Mouse (Mus musculus) retina, postnatal 7 days (tissue): Measurements from ENCODE around the gene Fscn3.
A peak's percentile ranks its signal among the peaks of the same experiment; 100 is the strongest.

Source experiments
- DNase-seq: peaks from one replicate; pipeline ENCODE4 v3.0.0-alpha.2; 2012; ENCODE audit warnings: low read depth, low spot score

The Fscn3 gene

DNA sequence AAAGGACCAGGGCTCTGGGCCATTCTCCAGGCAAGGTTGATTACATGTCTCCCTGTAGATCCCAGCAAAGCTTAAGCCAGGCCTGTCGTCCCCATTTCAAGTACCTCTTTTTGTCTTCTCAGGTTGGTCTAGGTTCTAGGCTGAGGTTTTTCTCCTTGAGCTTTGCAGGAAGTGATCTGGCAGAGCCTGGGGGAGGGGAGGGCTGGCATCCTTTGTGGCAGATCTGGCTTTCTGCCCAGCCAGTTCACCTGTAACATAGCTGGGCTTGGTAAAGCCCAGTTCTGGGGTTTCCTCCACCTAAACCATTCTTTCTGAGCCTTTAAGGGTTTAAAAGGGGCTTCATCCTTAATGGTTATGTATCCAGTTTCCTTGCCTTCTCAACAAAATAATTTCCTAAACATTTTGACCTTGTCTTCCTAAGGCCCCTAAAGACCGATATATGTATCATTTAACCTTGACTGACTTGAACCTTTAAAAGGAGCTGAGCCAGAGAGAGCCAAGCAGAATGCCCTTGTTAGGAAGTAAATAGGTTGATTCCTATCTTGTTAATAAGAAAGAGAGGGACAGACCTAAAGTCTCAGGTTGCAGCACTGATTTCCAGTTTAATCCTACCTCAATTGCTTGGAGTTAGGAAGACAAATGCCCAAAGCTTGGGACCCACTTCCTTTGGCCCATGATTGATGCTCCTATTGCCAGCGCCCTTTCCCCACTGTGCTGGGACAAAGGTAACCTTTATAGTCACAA lies at the start of gene Fscn3:
TSS of gene Fscn3 (plus strand) at position 694 of the 744 bp plus-strand sequence.
- DNase-seq, result no peak

DNA sequence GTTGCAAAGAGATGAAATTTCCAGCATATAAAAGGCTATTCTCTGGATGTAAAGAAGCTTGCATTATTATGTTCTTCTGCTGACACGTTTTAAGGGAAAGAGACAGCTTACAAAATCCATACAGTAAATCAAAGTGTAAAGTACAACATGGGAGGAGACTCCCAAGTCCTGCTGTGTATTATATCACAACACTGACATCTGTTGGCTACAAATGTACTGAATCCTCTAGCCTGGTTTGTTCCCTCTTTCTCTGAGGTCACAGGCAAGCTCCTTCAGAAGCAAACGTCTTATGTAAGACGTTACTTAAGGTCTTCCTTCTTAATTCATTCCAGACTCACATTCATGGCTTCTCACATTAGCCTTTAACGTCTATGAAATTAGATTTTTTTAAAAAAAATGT lies 45.6 kb upstream of the Fscn3 start:
- peak; percentile 17 for DNase-seq

DNA sequence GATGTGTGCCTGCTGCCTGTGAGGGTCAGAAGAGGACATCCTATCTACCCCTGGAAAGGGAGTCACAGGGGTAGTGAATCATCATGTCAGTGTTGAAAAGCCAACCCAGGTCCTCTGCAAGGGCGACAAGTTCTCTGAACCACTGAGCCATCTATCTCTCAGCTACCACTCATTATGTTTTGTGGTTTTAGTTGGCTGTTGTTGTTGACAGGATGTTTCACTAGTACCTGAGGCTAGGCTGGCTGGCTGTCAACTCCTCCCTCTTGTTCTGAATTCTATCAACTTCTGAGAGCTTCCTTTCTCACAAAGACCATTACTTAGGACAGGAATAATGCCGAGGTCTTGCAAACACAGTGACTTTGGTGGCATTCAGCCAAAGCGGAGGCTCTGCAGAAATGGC lies 42.4 kb upstream of the Fscn3 start:
- DNase-seq, result no peak

DNA sequence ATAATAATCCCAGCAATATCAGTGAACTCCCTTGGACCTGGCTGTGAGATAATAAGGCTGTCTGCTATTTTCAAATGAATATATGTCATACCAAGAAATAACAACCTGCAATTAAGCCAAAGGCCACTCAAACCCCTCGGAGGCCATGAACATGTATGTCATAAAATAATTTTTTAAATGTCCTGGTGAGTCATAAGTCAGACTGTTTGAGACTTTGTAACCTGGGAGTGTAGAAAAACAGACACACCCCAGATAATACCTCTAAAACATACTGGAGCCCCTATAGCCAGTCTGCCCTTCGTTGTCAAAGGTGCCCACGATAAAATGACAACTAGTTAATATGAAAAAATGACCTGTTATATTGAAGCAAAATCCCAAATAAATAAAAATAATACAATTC lies 38.6 kb upstream of the Fscn3 start:
- no peak for DNase-seq

DNA sequence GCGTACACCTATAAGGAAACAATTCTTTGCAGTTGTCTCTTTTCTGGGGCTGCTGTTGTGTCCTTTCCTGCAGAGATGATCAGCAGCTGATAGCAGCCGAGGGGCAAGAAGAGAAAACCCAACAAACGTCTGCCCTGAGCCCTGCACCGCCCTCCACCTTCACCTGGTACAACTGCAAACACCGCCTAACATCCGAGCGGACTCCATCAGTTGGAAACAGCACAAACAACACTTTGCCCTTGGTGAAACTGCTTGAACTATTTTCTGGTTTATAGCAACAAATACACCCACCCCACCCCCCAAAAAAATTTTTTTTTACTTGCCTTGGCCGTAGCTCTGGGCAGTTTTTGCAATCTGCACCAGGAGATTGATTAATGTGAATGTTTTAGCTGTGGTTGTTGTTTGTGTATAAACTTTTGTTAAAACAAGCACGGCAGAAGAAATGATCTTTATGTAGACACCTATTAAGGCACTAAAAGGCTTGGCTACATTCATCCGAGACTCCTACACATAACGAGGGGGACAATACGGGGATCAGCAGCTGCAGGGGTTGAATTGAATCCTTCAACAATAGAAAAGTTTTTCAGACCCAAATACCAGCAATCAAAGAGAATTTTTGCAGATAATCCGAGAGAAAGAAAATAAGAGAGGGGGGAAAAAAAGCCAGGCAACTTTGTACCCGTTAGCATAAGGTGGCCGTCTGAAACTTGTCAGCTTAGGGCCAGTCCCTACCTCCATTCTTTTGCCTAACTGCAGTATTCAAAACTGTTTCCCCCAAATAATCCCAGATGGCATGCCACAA lies 31.3 kb upstream of the Fscn3 start:
- DNase-seq, result no peak

DNA sequence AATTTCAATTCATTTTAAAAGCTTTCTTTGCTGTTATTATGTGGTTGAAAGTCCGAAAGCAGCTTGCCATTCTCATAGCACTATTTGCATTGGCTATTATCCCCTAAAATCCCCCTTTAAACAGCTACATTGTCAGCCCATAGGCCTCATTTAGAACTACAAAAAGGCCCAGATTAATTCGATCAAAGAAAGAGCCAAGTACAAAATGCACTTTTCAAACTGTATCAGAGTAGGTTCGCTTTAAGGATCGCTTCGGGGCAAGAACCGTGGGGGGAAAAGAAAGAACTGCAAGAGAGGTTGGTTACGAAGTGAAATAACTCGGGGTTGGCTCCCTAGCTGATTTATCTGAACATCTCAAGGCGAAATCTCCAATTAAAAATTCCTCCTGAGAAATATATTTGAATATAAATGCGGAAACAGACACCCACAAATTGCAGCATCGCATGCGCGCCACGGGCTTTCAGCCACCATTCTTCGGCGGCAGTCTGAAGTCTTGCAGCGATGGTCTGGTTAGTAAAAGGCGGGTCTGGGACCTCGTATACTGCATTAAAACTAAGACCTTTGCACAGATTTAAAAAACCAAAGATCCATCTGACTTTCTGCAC lies 30.6 kb upstream of the Fscn3 start:
- no peak for DNase-seq

DNA sequence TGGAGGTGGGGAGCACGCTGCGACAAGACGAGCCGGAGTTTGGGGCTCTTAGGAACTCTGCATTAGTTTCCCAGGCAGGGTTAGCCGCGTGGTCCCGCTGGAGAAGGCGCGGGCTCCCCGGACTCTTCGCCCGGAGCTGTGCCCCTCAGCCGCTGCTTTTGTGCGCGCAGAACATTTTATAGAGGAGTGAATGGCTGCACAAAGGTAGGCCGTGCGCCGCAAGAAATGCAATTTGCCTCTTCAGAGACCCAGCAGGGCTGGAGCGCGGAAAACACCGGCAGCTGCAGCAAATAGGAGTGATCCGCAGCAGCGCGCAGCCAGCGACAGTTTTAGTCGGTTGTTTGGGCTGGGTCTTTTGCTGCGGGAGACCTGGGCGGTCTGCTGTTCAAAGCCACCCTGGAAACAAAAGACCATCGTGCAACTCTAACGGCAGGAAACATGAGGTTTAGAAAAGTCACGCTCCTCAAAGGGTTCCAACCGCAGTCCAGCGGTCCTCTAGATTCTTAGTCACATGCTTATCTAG lies 29.8 kb upstream of the Fscn3 start, which contains the start of gene Zfp800:
TSS of gene Zfp800 (minus strand) at position 325 of the 523 bp plus-strand sequence.
- no peak for DNase-seq

DNA sequence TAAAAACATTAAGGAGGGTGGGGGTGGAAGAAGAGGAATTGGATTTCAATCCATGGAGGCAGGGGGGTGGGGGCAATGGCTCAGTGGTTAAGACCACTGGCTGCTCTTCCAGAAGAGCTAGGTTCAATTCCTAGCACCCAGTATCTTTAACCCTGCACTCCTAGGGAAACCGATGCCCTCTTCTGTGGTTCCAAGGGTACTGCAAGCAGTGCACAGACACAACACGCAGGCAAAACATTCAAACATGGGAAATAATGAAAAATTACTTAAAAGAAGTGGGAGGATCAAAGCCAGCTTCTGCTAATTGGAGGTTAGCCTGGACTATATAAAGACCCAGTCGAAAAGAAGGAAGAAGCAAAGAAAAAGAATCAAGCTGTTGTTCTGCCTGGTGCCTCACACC lies 28.9 kb upstream of the Fscn3 start:
- DNase-seq, result no peak

DNA sequence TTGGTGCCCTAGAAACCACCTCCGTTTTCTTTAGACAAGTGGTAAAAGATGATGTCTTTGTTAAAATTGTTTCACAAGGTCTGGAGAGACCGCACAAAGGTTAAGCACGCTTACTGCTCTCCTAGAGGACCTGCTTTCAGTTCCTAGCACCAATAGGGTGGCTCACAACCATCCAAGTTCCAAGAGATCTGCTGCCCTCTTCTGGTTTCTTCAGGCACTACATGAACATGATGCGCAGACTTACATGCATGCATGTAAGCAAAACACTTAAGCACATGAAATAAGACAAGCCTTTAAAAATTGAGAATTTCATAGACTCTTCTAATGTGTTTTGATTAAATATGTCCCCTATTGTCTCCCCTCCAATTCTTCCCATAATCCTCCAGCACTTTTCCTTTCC lies 27.8 kb upstream of the Fscn3 start:
- no peak for DNase-seq

DNA sequence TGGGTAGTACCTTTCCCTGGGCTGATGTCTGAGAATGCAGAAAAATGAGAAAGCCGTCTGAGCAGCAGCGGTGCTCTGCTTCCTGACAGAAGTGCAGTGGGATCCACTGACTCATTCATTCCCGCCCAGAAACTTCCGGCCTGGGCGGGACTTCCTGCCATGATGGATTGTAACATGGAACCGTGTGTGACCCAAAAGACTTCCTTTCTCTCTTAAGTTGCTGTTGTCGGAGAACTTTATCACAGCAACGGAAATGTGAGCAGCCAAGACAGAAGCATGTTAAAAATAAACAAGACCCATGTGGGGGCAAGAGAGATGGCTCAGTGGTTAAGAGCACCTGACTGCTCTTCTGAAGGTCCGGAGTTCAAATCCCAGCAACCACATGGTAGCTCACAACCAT lies 17.5 kb upstream of the Fscn3 start:
- no peak for DNase-seq

DNA sequence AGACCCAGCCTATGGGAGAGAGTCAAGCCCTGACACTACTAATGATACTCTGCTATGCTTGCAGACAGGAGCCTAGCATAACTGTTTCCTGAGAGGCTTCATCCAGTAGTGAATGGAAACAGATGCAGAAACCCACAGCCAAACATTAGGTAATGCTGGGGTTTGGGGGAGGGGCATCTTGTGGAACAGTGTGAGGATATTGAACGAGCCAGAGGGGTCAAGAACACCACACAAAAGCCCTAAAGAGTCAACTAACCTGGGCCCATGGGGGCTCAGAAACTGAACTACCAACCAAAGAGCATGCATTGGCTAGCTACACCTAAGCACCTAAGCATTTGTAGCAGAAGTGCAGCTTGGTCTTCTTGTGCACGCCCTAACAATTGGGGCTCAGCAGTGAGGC lies 16.4 kb upstream of the Fscn3 start:
- no peak for DNase-seq

DNA sequence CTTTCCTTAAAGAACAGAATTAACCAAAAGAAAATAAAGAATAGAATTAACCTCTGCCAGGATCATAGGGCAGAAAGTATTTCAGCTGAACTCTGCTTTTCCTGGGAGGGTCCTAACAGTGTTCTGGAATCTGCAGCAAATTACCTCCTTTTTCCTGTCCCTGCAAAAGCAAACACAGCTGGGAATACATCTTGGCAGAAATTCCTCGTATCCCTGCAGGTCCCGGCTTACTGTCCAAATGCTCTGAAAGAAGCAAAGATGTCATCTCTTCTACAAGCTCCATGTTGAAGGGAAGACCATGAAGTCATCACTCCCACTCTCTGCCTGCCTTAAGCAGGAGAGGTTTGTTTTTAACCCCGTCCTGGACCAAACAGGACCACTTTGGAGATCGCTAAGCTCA lies 10.6 kb upstream of the Fscn3 start:
- DNase-seq, result no peak

DNA sequence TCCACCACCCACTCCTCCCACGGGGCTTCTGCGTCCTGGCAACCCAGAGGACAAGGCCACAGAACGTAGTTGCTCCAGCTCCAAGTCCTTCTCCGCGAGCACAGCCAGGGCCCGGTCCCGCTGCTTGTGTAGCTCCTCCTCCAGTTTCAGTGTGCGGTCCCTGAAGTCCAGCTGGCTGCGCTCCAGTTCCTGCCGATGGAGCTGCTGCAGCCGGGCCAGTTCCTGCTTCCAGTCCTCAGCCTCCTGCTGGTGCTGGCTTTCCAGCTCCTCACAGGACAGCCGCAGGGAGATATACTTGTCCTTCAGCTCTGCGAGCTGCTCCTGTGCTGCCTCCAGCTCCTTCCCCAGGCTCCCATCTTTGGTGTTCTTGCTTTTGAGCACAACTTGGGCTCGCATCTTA lies 9.1 kb upstream of the Fscn3 start:
- no peak for DNase-seq

DNA sequence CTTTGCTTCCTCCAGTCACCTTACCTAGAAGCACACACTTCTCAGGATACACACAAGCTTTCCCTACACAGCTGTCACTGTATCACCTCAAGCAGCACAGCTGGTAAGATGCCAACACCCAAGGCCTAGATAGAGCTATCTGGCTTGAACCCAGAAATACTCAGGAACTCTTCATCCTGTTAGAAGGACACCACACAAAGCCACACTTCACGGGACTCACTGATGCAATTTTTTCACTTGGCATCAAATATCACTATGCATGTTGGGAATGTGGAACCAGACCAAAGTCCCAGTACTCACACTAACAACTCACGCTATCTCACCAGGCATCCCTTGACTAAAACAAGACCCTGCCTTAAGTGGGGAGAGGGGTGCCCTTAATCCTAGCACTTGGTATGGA lies 7.9 kb upstream of the Fscn3 start:
- no peak for DNase-seq

DNA sequence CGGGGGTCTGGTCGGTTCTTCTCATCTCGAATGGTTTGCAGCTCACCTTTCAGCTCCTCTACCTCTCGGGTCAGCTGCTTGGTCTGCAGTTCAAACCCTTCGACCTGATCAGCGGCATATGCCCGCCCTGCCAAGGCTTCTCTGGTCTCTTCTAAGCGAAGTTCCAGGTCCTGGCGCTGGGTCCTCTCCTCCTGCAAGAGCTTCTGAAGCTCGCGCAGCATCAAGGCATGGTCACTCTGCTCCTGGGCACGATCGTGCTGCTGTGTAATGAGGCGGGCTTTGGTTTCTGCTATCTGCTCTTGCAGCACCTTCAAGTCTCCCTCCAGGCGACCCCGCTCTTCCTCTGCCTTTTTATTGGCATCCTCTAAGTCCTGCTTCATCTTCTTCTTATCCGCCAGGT lies 7.2 kb upstream of the Fscn3 start:
- DNase-seq, result no peak

DNA sequence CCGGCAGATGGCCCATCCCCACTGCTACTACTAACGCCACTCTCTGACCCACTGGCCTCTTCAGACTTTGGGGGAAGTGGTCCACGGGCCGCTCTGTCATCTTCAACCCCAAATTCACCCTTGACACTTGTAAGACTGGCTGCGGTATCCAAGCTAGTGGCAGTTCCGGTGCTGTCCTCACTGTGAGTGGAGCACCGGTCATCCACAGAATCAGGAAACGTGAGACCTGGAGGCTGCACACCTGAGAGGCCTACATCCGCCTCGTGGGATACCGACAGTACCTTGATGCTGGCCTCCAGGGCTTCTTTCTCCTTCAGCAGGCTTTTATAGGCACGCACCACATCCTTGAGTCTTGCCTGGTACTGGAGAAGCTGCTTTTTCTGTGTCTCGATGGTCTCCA lies 6.7 kb upstream of the Fscn3 start:
- no peak for DNase-seq

DNA sequence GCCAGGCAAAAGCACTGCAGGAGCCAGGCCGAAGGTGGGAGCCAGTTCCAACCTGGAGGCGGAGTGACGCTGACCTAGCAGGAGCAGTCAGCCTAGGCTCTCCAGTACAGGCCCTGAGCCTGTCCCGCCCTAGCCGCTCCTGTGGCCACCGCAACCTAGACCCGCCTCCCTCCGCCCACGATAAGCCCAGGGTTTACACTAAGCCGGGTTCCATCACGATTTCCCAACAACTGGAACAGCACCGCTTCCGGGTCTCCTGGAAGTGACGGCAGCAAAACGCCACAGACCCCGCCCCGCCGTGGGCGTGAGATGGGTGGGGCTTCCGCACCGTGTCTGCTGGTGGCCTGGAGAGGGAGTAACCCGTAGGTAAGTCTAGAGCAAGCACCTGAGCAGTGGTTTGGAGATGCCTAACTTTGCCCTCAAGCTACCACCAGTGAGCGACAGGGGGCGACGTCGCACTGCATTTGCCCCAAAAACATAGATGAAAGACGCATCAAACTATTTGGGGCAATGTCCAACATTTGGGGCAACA lies 6.1 kb upstream of the Fscn3 start:
- peak; percentile 90 for DNase-seq

DNA sequence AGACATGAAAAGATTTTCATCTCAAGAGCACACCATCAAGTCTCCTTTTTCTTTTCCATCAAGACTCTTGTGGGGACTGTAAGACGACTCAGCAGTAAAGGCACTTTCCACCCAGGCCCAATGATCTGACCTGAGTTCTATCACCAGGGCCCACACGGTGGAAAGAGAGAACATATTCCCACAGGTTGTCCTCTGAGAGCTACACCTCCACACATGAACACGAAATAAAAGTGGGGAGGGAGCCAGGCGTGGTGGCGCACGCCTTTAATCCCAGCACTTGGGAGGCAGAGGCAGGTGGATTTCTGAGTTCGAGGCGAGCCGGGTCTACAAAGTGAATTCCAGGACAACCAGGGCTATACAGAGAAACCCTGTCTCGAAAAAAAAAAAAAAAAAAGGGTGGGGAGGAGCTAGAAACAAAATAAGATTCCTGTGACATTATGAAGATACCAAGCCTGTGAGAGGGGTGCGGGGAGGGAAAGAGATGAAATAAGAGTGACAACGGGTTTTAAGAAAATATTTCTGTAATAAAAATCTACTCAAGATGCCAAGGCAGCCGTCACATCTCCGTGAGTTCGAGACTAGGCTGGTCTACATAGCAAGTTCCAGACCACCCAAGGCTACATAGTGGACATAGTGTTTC lies 4.8 kb upstream of the Fscn3 start:
- DNase-seq, result no peak

DNA sequence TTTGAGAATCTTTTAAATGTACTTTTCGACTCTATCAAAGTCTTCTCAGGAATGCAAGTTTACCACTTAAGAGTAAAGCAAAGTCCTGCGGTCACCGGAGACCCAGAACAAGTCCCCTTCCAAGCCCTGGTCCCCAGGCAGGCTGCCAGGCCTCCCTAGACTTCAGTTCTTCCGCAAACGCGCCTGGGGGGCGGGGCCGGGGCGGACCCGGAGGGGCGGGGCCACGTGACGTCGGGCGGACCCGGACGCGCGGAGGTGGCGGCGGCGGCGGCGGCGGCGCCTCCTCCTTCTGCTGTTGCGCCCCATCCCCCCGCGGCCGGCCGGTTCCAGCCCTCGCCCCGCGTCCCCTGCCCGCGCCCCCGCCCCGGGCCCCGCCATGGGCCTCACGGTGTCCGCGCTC lies 4.3 kb upstream of the Fscn3 start, which contains the start of gene Arf5:
TSS of gene Arf5 (plus strand) at position 248 of the 400 bp plus-strand sequence.
- DNase-seq, result peak; percentile 74

DNA sequence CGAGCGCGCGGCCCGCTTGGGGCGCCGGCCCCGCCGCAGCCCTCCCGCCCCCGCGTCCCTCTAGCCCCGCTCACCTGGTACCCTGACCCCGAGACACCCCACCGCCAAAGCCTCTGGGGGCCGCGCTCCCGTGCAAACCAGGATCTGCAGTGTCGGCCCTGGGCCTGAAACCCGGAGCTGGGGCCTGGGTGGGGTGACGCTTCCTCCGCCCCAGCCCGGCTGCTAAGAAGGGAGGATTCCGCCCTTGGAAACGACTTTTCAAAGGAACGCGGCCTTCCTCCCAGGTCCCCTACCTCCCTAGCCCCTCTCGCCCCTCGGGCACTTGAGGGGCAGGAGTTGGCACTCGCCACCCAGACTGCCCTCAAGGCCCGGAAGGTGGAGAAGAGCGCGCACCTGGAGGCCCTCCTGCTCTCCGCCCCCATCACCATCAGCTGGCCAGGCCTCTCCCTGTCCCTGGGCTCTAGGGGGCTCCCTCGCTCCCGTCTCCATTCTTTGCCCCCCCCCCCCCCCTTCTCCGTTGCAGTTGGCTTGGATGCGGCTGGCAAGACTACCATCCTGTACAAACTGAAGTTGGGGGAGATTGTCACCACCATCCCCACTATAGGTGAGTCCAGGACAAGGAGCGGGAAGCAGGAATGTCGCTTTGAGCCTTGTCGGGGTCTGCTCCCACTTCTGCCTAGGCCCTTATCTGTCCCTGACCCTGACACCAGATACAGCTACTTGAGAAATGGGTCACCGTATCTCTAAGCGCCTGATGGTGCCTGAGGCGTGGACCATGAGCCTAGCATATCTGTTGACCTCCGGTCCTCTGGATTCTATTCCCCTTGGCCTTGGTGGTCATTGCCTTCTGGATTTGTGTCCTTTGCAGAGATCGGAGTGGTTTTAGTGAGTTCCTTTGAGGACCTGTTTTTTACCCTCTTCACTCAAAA lies 3.6 kb upstream of the Fscn3 start:
- DNase-seq, result peak; percentile 13

DNA sequence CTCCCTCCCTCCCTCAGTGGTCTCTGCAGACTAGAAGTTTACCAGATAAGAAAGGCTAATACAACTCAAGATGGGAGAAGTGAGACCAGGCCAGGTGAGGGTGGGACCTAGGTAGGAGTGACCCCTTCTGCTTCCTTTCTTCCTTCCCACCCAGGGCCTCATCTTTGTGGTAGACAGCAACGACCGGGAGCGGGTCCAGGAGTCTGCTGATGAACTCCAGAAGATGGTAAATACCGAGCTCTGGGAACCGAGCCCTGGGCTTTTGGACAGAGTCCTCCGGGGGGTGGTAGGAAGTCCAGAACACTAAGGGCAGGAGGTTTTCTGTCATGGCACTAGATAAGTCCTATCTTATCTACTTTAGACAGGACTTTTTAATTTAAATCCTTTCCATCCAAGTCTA lies 2.6 kb upstream of the Fscn3 start:
- no peak for DNase-seq
